Mouse (Mus musculus) common myeloid progenitor, adult 5-6 weeks (primary cell): ENCODE measurements around the gene Jmjd1c. TPM values are rescaled to one million over a fixed set of nuclear protein-coding genes. Genes with fewer than 3 reads are reported as not detected.
A peak's percentile ranks its signal among the peaks of the same experiment; 100 is the strongest.

Source experiments
- ATAC-seq: replicated peaks from 2 replicates; pipeline ENCODE4 v1.8.0; 2016; ENCODE audit warnings: low read depth, mild to moderate bottlenecking, moderate TSS enrichment, inconsistent platforms; ENCODE audit not compliant: poor library complexity, severe bottlenecking
- total RNA-seq: library from RNA; stranded (forward); fragments of 200-1000, 187-1606 nt; gene quantifications from 2 replicates; pipeline ENCODE4 v1.2.3, GENCODE M21; 2017

Gene Jmjd1c
- total RNA-seq, 1 experiment from 2014 or later = 162 TPM

GRCm38 (mm10) chr10:67285176-67285814, 189.4 kb downstream of the Jmjd1c start, which contains the start of gene Nrbf2:
Gene Nrbf2, minus strand, starts transcription at chr10:67285305.
- peak; percentile 75 for ATAC-seq

DNA sequence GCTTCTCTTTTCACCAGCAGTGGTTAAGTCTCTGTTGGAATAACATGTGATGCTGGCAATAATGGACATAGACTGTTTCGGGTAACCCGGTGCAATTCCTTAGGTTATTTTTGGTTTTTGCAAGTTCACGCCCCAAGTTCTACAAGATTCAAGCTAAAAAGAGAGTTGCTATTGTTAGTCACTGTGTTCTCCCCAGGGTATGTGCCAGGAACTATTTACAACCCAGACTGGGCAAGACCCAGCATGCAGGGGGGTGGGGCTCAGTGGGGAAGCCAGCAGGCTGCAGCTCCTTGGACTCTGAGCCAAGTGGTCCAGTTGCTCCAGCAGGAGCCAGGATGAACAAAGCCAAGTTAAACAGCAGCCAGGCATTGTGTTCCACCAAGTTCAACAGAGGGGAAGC, 192.0 kb downstream of the Jmjd1c start:
- no peak for ATAC-seq

DNA sequence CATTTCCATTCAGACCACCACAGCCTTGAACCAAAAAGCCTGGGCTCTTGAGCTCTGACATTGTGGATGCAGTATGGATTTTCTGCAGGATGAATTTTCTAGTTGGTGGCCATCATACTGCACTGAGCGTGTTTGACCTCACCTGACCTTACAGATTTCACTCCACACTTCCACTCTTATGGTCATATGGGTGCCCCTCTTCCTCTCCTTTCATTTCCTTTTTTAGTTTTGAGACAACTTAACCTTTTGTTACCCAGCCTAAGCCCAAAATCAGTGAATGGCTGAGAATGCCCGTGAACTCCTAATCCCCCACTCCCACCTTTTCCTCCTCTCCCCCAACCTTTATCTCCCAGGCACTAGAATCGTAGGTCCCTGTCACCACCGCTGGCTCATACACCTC, 194.7 kb downstream of the Jmjd1c start:
- ATAC-seq = peak; percentile 57

GRCm38 (mm10) chr10:67291087-67291486, 195.2 kb downstream of the Jmjd1c start:
- ATAC-seq = peak; percentile 24; the same call in 1 of the 2 replicates

- ATAC-seq = no peak; the same call in 1 of the 2 replicates
Observed at GRCm38 (mm10) chr10:67295331-67295730, 199.4 kb downstream of the Jmjd1c start.

DNA sequence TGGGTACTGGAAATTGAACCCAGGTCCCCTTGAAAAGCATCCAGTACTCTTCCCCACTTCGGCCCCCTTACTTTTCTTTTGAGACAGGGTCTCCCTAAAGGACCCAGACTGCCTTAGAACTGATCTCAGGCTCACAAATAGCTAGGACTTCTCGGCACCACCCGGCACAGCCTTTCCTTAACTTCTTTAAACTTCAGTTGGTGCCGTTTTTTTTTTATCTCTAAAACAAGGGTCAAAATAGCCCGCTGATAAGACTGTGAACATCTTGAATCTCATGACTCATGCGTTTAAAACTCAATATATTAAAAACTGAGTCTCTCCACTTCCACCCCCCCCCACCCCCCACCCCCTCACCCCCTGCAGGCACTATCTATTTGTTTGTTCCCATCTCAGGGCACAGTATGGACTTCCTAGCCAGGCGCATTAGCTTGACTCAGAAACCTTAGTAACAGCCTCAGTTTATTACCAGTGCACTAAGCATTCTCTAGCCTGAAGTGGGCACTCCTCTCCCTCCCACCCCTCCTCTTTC, 200.1 kb downstream of the Jmjd1c start:
- no peak for ATAC-seq

- peak; percentile 33; the same call in 1 of the 2 replicates for ATAC-seq
Observed at GRCm38 (mm10) chr10:67296482-67297152, 200.7 kb downstream of the Jmjd1c start.

- no peak; the same call in 1 of the 2 replicates for ATAC-seq
Observed at GRCm38 (mm10) chr10:67297175-67297855, 201.4 kb downstream of the Jmjd1c start.

- ATAC-seq = no peak
Observed at GRCm38 (mm10) chr10:67298856-67299255, 202.9 kb downstream of the Jmjd1c start.

GRCm38 (mm10) chr10:67299285-67299684, 203.4 kb downstream of the Jmjd1c start:
- no peak for ATAC-seq

DNA sequence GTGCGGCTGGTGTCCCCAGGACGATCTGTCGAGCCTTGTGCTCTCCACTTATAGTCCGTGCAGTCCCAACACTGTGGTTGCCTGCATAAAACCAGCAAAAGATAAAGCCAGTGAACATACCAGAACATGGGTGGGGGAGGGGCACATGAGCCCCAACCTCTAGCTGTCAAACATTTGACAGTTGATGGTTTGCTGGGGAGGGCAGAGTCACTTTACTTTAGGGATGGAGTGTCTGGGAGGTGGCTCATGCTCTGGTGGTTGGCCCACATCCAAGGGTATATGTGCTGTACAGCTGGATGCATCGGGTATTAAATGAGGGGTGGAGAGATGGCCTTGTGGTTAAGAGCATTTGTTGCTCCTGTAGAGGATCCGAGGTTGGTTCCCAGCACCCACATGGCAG, 205.1 kb downstream of the Jmjd1c start:
- ATAC-seq = peak; percentile 49

GRCm38 (mm10) chr10:67302340-67302739, 206.4 kb downstream of the Jmjd1c start:
- no peak for ATAC-seq

Other genes starting within 250 kb of the Jmjd1c start
- 8.5 and 12.5 TPM in 2 replicates for gene Reep3, start 820 bp downstream of the Jmjd1c start, total RNA-seq
- gene Nrbf2, start 189.2 kb downstream of the Jmjd1c start, total RNA-seq = 25.1 and 25.7 TPM in 2 replicates